Mouse (Mus musculus) heart, adult 8-10 months (tissue): ENCODE data around the gene Copb2. TPM values are rescaled to one million over a fixed set of nuclear protein-coding genes. Genes with fewer than 3 reads are reported as not detected.

ENCODE experiments used
- DNase-seq: peaks from one replicate; pipeline ENCODE4 v3.0.0; 2022; ENCODE audit warnings: low spot score
- total RNA-seq, 4 experiments: library from RNA; stranded (reverse); gene quantifications; 2 replicates each; pipeline ENCODE4 v1.2.4; 2022

The Copb2 gene
- total RNA-seq: 100 to 1,000 TPM in 3 of 4 experiments, 10 to 100 TPM in 1; 98.3 to 116 (median 105) TPM

GRCm38 (mm10) chr9:98563137-98564126, at the start of gene Copb2:
Gene Copb2, plus strand, starts transcription at chr9:98563721.
- peak; percentile 98 for DNase-seq

- DNase-seq: no peak
These were observed 39.6 kb upstream of the Copb2 start for GRCm38 (mm10) chr9:98523872-98524271.

- no peak for DNase-seq
These were observed 38.6 kb upstream of the Copb2 start for GRCm38 (mm10) chr9:98524786-98525542.

- no peak for DNase-seq
These were observed 38.0 kb upstream of the Copb2 start for GRCm38 (mm10) chr9:98525543-98525924.

GRCm38 (mm10) chr9:98527226-98527625, 36.3 kb upstream of the Copb2 start:
- DNase-seq: no peak

GRCm38 (mm10) chr9:98529776-98530175, 33.7 kb upstream of the Copb2 start:
- DNase-seq: no peak

- DNase-seq: no peak
These were observed 32.5 kb upstream of the Copb2 start for GRCm38 (mm10) chr9:98530999-98531398.

- no peak for DNase-seq
These were observed 28.7 kb upstream of the Copb2 start for GRCm38 (mm10) chr9:98534675-98535280.

GRCm38 (mm10) chr9:98535763-98536162, 27.8 kb upstream of the Copb2 start:
- DNase-seq: no peak

- DNase-seq: no peak
These were observed 25.4 kb upstream of the Copb2 start for GRCm38 (mm10) chr9:98538017-98538712.

GRCm38 (mm10) chr9:98538713-98539360, 24.7 kb upstream of the Copb2 start:
- DNase-seq: peak; percentile 64

- DNase-seq: no peak
These were observed 19.5 kb upstream of the Copb2 start for GRCm38 (mm10) chr9:98544042-98544441.

GRCm38 (mm10) chr9:98583852-98584251, 20.3 kb downstream of the Copb2 start:
- no peak for DNase-seq

- DNase-seq: no peak
These were observed 36.6 kb downstream of the Copb2 start for GRCm38 (mm10) chr9:98600094-98600493.

- DNase-seq: peak; percentile 86
These were observed 37.8 kb downstream of the Copb2 start, which contains the start of gene Mrps22 for GRCm38 (mm10) chr9:98601156-98601836. Gene Mrps22, minus strand, starts transcription at chr9:98601660.

- DNase-seq: no peak
These were observed 38.4 kb downstream of the Copb2 start for GRCm38 (mm10) chr9:98601837-98602359.

GRCm38 (mm10) chr9:98604896-98605295, 41.4 kb downstream of the Copb2 start:
- no peak for DNase-seq

- DNase-seq: no peak
These were observed 65.0 kb downstream of the Copb2 start for GRCm38 (mm10) chr9:98628480-98628879.

GRCm38 (mm10) chr9:98633287-98634162, 70.0 kb downstream of the Copb2 start:
- no peak for DNase-seq
